Mouse (Mus musculus): ENCODE measurements around the gene Uvrag. TPM values are rescaled to one million over a fixed set of nuclear protein-coding genes. Genes with fewer than 3 reads are reported as not detected.

Gene Uvrag
- polyA plus RNA-seq, 1 experiment = 13.9 TPM

GRCm38 (mm10) chr7:98863969-98864718, 276.8 kb downstream of the Uvrag start:
- Histone ChIP-seq H3K4me1 (peaks cover 20% of the 10 kb centered on the region), H3K27me3 (replicated peaks) (peaks cover 95% of the 10 kb centered on the region), H3K4me3 (replicated peaks) (no peak overlapping the region), H3K9me3 (no peaks in the 10 kb centered on the region), H3K36me3 (replicated peaks; ENCODE audit: low read length) (no peaks in the 10 kb centered on the region)
- TF ChIP-seq FLI1 (IDR thresholded peaks at IDR 0.05; ENCODE audit: low read length) (no peak), GATA1 (IDR thresholded peaks at IDR 0.05; ENCODE audit: borderline replicate concordance, low read length) (no peak)

- no peak for TF ChIP-seq GATA1 (IDR thresholded peaks at IDR 0.05; ENCODE audit: borderline replicate concordance, low read length)
- TF ChIP-seq FLI1 (IDR thresholded peaks at IDR 0.05; ENCODE audit: low read length) = no peak
- H3K36me3 ChIP-seq (replicated peaks; ENCODE audit: low read length) = no peaks in the 10 kb centered on the region
- peaks cover 13% of the 10 kb centered on the region for H3K4me1 ChIP-seq
- H3K9me3 ChIP-seq = no peaks in the 10 kb centered on the region
- peaks cover 95% of the 10 kb centered on the region for H3K27me3 ChIP-seq (replicated peaks)
- no peak overlapping the region for H3K4me3 ChIP-seq (replicated peaks)
Measured at GRCm38 (mm10) chr7:98862994-98863393, 277.9 kb downstream of the Uvrag start.

GRCm38 (mm10) chr7:98861002-98861401, 279.9 kb downstream of the Uvrag start:
- H3K36me3 ChIP-seq (replicated peaks; ENCODE audit: low read length) = no peaks in the 10 kb centered on the region
- TF ChIP-seq FLI1 (IDR thresholded peaks at IDR 0.05; ENCODE audit: low read length) (no peak), GATA1 (IDR thresholded peaks at IDR 0.05; ENCODE audit: borderline replicate concordance, low read length) (no peak)

GRCm38 (mm10) chr7:98857094-98857493, 283.8 kb downstream of the Uvrag start:
- no peaks in the 10 kb centered on the region for H3K36me3 ChIP-seq (replicated peaks; ENCODE audit: low read length)
- no peak overlapping the region for H3K4me3 ChIP-seq (replicated peaks)
- peaks cover 54% of the 10 kb centered on the region for H3K4me1 ChIP-seq
- no peaks in the 10 kb centered on the region for H3K9me3 ChIP-seq
- TF ChIP-seq FLI1 (IDR thresholded peaks at IDR 0.05; ENCODE audit: low read length) (no peak), GATA1 (IDR thresholded peaks at IDR 0.05; ENCODE audit: borderline replicate concordance, low read length) (no peak)
- peaks cover 73% of the 10 kb centered on the region for H3K27me3 ChIP-seq (replicated peaks)

More at GRCm38 (mm10) chr7:98861002-98861401, 279.9 kb downstream of the Uvrag start:
- peaks cover 24% of the 10 kb centered on the region for H3K4me1 ChIP-seq
- peaks cover 90% of the 10 kb centered on the region for H3K27me3 ChIP-seq (replicated peaks)
- no peak overlapping the region for H3K4me3 ChIP-seq (replicated peaks)
- no peaks in the 10 kb centered on the region for H3K9me3 ChIP-seq

- Histone ChIP-seq H3K27me3 (replicated peaks) (peaks cover 73% of the 10 kb centered on the region), H3K9me3 (peaks cover 3% of the 10 kb centered on the region), H3K36me3 (replicated peaks; ENCODE audit: low read length) (no peaks in the 10 kb centered on the region), H3K4me3 (replicated peaks) (no peak overlapping the region), H3K4me1 (peaks cover 62% of the 10 kb centered on the region)
- TF ChIP-seq GATA1 (IDR thresholded peaks at IDR 0.05; ENCODE audit: borderline replicate concordance, low read length) (no peak), FLI1 (IDR thresholded peaks at IDR 0.05; ENCODE audit: low read length) (no peak)
Measured at GRCm38 (mm10) chr7:98856128-98856527, 284.8 kb downstream of the Uvrag start.

- TF ChIP-seq FLI1 (IDR thresholded peaks at IDR 0.05; ENCODE audit: low read length) (no peak), GATA1 (IDR thresholded peaks at IDR 0.05; ENCODE audit: borderline replicate concordance, low read length) (no peak)
- Histone ChIP-seq H3K9me3 (peaks cover 10% of the 10 kb centered on the region), H3K27me3 (replicated peaks) (peaks cover 73% of the 10 kb centered on the region), H3K4me1 (peaks cover 62% of the 10 kb centered on the region), H3K4me3 (replicated peaks) (no peak overlapping the region), H3K36me3 (replicated peaks; ENCODE audit: low read length) (no peaks in the 10 kb centered on the region)
Measured at GRCm38 (mm10) chr7:98855388-98855787, 285.6 kb downstream of the Uvrag start.

GRCm38 (mm10) chr7:98853806-98854205, 287.1 kb downstream of the Uvrag start:
- Histone ChIP-seq H3K9me3 (peaks cover 16% of the 10 kb centered on the region), H3K4me3 (replicated peaks) (no peak overlapping the region), H3K27me3 (replicated peaks) (peaks cover 76% of the 10 kb centered on the region), H3K36me3 (replicated peaks; ENCODE audit: low read length) (no peaks in the 10 kb centered on the region), H3K4me1 (peaks cover 71% of the 10 kb centered on the region)
- TF ChIP-seq FLI1 (IDR thresholded peaks at IDR 0.05; ENCODE audit: low read length) (no peak), GATA1 (IDR thresholded peaks at IDR 0.05; ENCODE audit: borderline replicate concordance, low read length) (no peak)

- Histone ChIP-seq H3K4me1 (peaks cover 73% of the 10 kb centered on the region), H3K27me3 (replicated peaks) (peaks cover 76% of the 10 kb centered on the region), H3K9me3 (peaks cover 16% of the 10 kb centered on the region), H3K4me3 (replicated peaks) (peak overlapping the region; percentile 67), H3K36me3 (replicated peaks; ENCODE audit: low read length) (no peaks in the 10 kb centered on the region)
- TF ChIP-seq GATA1 (IDR thresholded peaks at IDR 0.05; ENCODE audit: borderline replicate concordance, low read length) (no peak), FLI1 (IDR thresholded peaks at IDR 0.05; ENCODE audit: low read length) (no peak)
Measured at GRCm38 (mm10) chr7:98852950-98853650, 287.8 kb downstream of the Uvrag start.

GRCm38 (mm10) chr7:98851220-98851619, 289.7 kb downstream of the Uvrag start:
- Histone ChIP-seq H3K36me3 (replicated peaks; ENCODE audit: low read length) (no peaks in the 10 kb centered on the region), H3K4me1 (peaks cover 54% of the 10 kb centered on the region), H3K27me3 (replicated peaks) (peaks cover 80% of the 10 kb centered on the region), H3K4me3 (replicated peaks) (peak overlapping the region; percentile 19), H3K9me3 (peaks cover 16% of the 10 kb centered on the region)
- TF ChIP-seq FLI1 (IDR thresholded peaks at IDR 0.05; ENCODE audit: low read length) = no peak
- no peak for TF ChIP-seq GATA1 (IDR thresholded peaks at IDR 0.05; ENCODE audit: borderline replicate concordance, low read length)

- peaks cover 46% of the 10 kb centered on the region for H3K4me1 ChIP-seq
- H3K9me3 ChIP-seq = peaks cover 16% of the 10 kb centered on the region
- no peak overlapping the region for H3K4me3 ChIP-seq (replicated peaks)
- H3K27me3 ChIP-seq (replicated peaks) = peaks cover 85% of the 10 kb centered on the region
- H3K36me3 ChIP-seq (replicated peaks; ENCODE audit: low read length) = no peaks in the 10 kb centered on the region
- TF ChIP-seq FLI1 (IDR thresholded peaks at IDR 0.05; ENCODE audit: low read length) = no peak
- no peak for TF ChIP-seq GATA1 (IDR thresholded peaks at IDR 0.05; ENCODE audit: borderline replicate concordance, low read length)
Measured at GRCm38 (mm10) chr7:98850388-98850787, 290.6 kb downstream of the Uvrag start.
